Mouse (Mus musculus): ENCODE results near the gene Os9.
A peak's percentile ranks its signal among the peaks of the same experiment; 100 is the strongest.

Gene Os9

GRCm38 (mm10) chr10:127127711-127128279 lies 6.9 kb upstream of the Os9 start:
- Histone ChIP-seq H3K9me3 (ENCODE audit: low read length) (no peaks in the 10 kb centered on the region), H3K27me3 (ENCODE audit: insufficient read depth, low read length) (no peaks in the 10 kb centered on the region), H3K4me1 (replicated peaks; ENCODE audit: low read depth, low read length) (peaks cover 64% of the 10 kb centered on the region), H3K4me3 (replicated peaks; ENCODE audit: low read length) (no peak overlapping the region), H3K36me3 (ENCODE audit: insufficient read depth, low read length) (no peaks in the 10 kb centered on the region)
- TF ChIP-seq POU5F1 (IDR thresholded peaks at IDR 0.05; ENCODE audit: borderline replicate concordance, low read length) (no peak), CTCF (conservative IDR thresholded peaks at IDR 0.05; ENCODE audit: low read length) (no peak), NANOG (IDR thresholded peaks at IDR 0.05; ENCODE audit: borderline replicate concordance, low read length) (no peak)

GRCm38 (mm10) chr10:127126579-127126978 lies 5.6 kb upstream of the Os9 start:
- Histone ChIP-seq H3K9me3 (ENCODE audit: low read length) (no peaks in the 10 kb centered on the region), H3K36me3 (ENCODE audit: insufficient read depth, low read length) (no peaks in the 10 kb centered on the region), H3K4me3 (replicated peaks; ENCODE audit: low read length) (no peak overlapping the region), H3K27me3 (ENCODE audit: insufficient read depth, low read length) (no peaks in the 10 kb centered on the region), H3K4me1 (replicated peaks; ENCODE audit: low read depth, low read length) (peaks cover 56% of the 10 kb centered on the region)
- TF ChIP-seq NANOG (IDR thresholded peaks at IDR 0.05; ENCODE audit: borderline replicate concordance, low read length) (no peak), POU5F1 (IDR thresholded peaks at IDR 0.05; ENCODE audit: borderline replicate concordance, low read length) (no peak)

GRCm38 (mm10) chr10:127125210-127126001 lies 4.5 kb upstream of the Os9 start:
- Histone ChIP-seq H3K36me3 (ENCODE audit: insufficient read depth, low read length) (no peaks in the 10 kb centered on the region), H3K27me3 (ENCODE audit: insufficient read depth, low read length) (no peaks in the 10 kb centered on the region), H3K4me3 (replicated peaks; ENCODE audit: low read length) (no peak overlapping the region), H3K9me3 (ENCODE audit: low read length) (no peaks in the 10 kb centered on the region), H3K4me1 (replicated peaks; ENCODE audit: low read depth, low read length) (peaks cover 48% of the 10 kb centered on the region)
- TF ChIP-seq NANOG (IDR thresholded peaks at IDR 0.05; ENCODE audit: borderline replicate concordance, low read length) (no peak), CTCF (conservative IDR thresholded peaks at IDR 0.05; ENCODE audit: low read length) (peak; percentile 55), POU5F1 (IDR thresholded peaks at IDR 0.05; ENCODE audit: borderline replicate concordance, low read length) (no peak)

GRCm38 (mm10) chr10:127123436-127123805 lies 2.5 kb upstream of the Os9 start:
- Histone ChIP-seq H3K4me1 (replicated peaks; ENCODE audit: low read depth, low read length) (peaks cover 55% of the 10 kb centered on the region), H3K4me3 (replicated peaks; ENCODE audit: low read length) (peak overlapping the region; percentile 58), H3K36me3 (ENCODE audit: insufficient read depth, low read length) (peaks cover 14% of the 10 kb centered on the region), H3K9me3 (ENCODE audit: low read length) (no peaks in the 10 kb centered on the region), H3K27me3 (ENCODE audit: insufficient read depth, low read length) (no peaks in the 10 kb centered on the region)
- TF ChIP-seq POU5F1 (IDR thresholded peaks at IDR 0.05; ENCODE audit: borderline replicate concordance, low read length) (no peak), CTCF (conservative IDR thresholded peaks at IDR 0.05; ENCODE audit: low read length) (peak; percentile 79)

GRCm38 (mm10) chr10:127122784-127123435 lies 2.0 kb upstream of the Os9 start:
- Histone ChIP-seq H3K36me3 (ENCODE audit: insufficient read depth, low read length) (peaks cover 19% of the 10 kb centered on the region), H3K4me3 (replicated peaks; ENCODE audit: low read length) (peak overlapping the region; percentile 58), H3K4me1 (replicated peaks; ENCODE audit: low read depth, low read length) (peaks cover 56% of the 10 kb centered on the region), H3K27me3 (ENCODE audit: insufficient read depth, low read length) (no peaks in the 10 kb centered on the region), H3K9me3 (ENCODE audit: low read length) (no peaks in the 10 kb centered on the region)
- TF ChIP-seq NANOG (IDR thresholded peaks at IDR 0.05; ENCODE audit: borderline replicate concordance, low read length) (no peak), POU5F1 (IDR thresholded peaks at IDR 0.05; ENCODE audit: borderline replicate concordance, low read length) (no peak), CTCF (conservative IDR thresholded peaks at IDR 0.05; ENCODE audit: low read length) (no peak)

GRCm38 (mm10) chr10:127122018-127122417 lies 1.1 kb upstream of the Os9 start:
- peaks cover 55% of the 10 kb centered on the region for H3K4me1 ChIP-seq (replicated peaks; ENCODE audit: low read depth, low read length)
- H3K36me3 ChIP-seq (ENCODE audit: insufficient read depth, low read length): peaks cover 28% of the 10 kb centered on the region
- no peaks in the 10 kb centered on the region for H3K9me3 ChIP-seq (ENCODE audit: low read length)
- H3K4me3 ChIP-seq (replicated peaks; ENCODE audit: low read length): no peak overlapping the region
- H3K27me3 ChIP-seq (ENCODE audit: insufficient read depth, low read length): no peaks in the 10 kb centered on the region
- TF ChIP-seq POU5F1 (IDR thresholded peaks at IDR 0.05; ENCODE audit: borderline replicate concordance, low read length): no peak
- TF ChIP-seq CTCF (conservative IDR thresholded peaks at IDR 0.05; ENCODE audit: low read length): no peak
- no peak for TF ChIP-seq NANOG (IDR thresholded peaks at IDR 0.05; ENCODE audit: borderline replicate concordance, low read length)

GRCm38 (mm10) chr10:127120301-127121065 lies 448 bp downstream of the Os9 start:
- TF ChIP-seq NANOG (IDR thresholded peaks at IDR 0.05; ENCODE audit: borderline replicate concordance, low read length) (no peak), CTCF (conservative IDR thresholded peaks at IDR 0.05; ENCODE audit: low read length) (no peak), POU5F1 (IDR thresholded peaks at IDR 0.05; ENCODE audit: borderline replicate concordance, low read length) (no peak)
- no peaks in the 10 kb centered on the region for H3K9me3 ChIP-seq (ENCODE audit: low read length)

GRCm38 (mm10) chr10:127119229-127119628 lies 1.7 kb downstream of the Os9 start:
- TF ChIP-seq CTCF (conservative IDR thresholded peaks at IDR 0.05; ENCODE audit: low read length): no peak
- no peak for TF ChIP-seq NANOG (IDR thresholded peaks at IDR 0.05; ENCODE audit: borderline replicate concordance, low read length)
- no peak for TF ChIP-seq POU5F1 (IDR thresholded peaks at IDR 0.05; ENCODE audit: borderline replicate concordance, low read length)
- H3K4me3 ChIP-seq (replicated peaks; ENCODE audit: low read length): no peak overlapping the region

More at GRCm38 (mm10) chr10:127120301-127121065, 448 bp downstream of the Os9 start:
- no peaks in the 10 kb centered on the region for H3K27me3 ChIP-seq (ENCODE audit: insufficient read depth, low read length)
- peaks cover 42% of the 10 kb centered on the region for H3K4me1 ChIP-seq (replicated peaks; ENCODE audit: low read depth, low read length)
- H3K36me3 ChIP-seq (ENCODE audit: insufficient read depth, low read length): peaks cover 42% of the 10 kb centered on the region
- peak overlapping the region; percentile 99 for H3K4me3 ChIP-seq (replicated peaks; ENCODE audit: low read length)

More at GRCm38 (mm10) chr10:127119229-127119628, 1.7 kb downstream of the Os9 start:
- Histone ChIP-seq H3K27me3 (ENCODE audit: insufficient read depth, low read length) (no peaks in the 10 kb centered on the region), H3K4me1 (replicated peaks; ENCODE audit: low read depth, low read length) (peaks cover 44% of the 10 kb centered on the region), H3K9me3 (ENCODE audit: low read length) (no peaks in the 10 kb centered on the region), H3K36me3 (ENCODE audit: insufficient read depth, low read length) (peaks cover 50% of the 10 kb centered on the region)
